Mouse (Mus musculus): ENCODE measurements around the gene Gdf5. TPM values are rescaled to one million over a fixed set of nuclear protein-coding genes. Genes with fewer than 3 reads are reported as not detected.
"Not testable (repeated sequence)": the region's sequence is repeated elsewhere in the genome, so short reads cannot be mapped to it uniquely, and the experiment has no call there.

Gdf5 gene
- polyA plus RNA-seq, 1 experiment, result not detected

DNA sequence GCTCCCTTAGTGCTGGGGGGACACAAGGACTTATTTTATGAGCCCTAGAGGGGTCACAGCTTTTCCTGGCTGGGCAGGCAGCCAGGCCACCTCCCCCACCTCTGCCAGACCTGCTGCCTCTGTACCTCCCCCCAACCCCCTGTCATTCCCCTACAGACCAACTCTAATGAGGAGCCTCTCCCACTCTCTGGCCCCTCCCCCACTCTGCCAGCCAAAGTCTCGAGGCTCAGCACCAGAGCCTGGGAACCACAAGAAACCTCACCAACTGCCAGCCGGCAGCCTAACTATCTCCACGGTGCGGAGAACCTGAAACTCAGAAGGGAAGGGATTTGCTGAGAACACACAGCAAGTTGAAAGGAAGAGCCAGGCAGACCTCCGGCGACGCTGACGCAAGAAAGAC is 1.7 kb downstream of the Gdf5 start:
- TF ChIP-seq GATA1 (IDR thresholded peaks at IDR 0.05; ENCODE audit: borderline replicate concordance, low read length) (no peak), FLI1 (IDR thresholded peaks at IDR 0.05; ENCODE audit: low read length) (no peak)
- H3K27me3 ChIP-seq (replicated peaks), result peaks cover 19% of the 10 kb centered on the region

DNA sequence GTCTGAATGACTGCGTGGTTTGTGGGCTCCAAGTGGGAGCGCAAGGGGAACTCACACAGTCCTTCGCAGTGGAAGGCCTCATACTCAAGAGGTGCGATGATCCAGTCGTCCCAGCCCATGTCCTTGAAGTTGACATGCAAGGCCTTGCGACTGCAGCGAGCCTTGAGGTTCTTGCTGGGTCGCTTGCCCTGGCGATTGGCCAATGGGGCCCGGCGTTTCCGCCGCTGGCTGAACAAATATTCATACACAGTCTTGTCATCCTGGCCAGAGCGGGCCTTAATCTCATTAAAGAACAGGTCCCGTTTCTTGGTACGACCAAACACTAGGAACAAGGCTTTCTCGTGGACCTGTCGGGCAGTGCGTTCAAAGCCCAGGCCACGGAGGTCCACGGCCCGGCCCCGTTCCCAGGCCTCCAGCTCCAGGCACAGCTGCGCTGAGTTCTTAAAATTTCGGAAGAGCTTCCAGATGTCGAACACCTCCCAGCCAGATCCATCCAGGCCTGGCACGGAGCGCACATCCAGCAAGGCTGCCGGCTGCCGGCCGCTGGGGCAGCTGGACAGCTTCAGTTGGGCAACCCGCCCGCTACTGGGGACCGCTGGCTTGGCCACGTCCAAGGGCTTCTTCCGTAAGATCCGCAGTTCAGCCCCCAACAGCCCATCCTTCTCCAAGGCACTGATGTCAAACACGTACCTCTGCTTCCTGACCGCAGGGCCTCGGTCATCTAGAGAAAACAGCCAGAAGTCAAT is 3.3 kb downstream of the Gdf5 start:
- no peaks in the 10 kb centered on the region for H3K36me3 ChIP-seq (replicated peaks; ENCODE audit: low read length)
- H3K4me3 ChIP-seq (replicated peaks), result no peak overlapping the region
- no peaks in the 10 kb centered on the region for H3K9me3 ChIP-seq
- TF ChIP-seq FLI1 (IDR thresholded peaks at IDR 0.05; ENCODE audit: low read length) (no peak), GATA1 (IDR thresholded peaks at IDR 0.05; ENCODE audit: borderline replicate concordance, low read length) (no peak)
- H3K4me1 ChIP-seq, result peaks cover 30% of the 10 kb centered on the region
- H3K27me3 ChIP-seq (replicated peaks), result peaks cover 19% of the 10 kb centered on the region

More for the DNA sequence above, 1.7 kb downstream of the Gdf5 start:
- Histone ChIP-seq H3K9me3 (no peaks in the 10 kb centered on the region), H3K4me3 (replicated peaks) (peak overlapping the region; percentile 19), H3K4me1 (peaks cover 41% of the 10 kb centered on the region), H3K36me3 (replicated peaks; ENCODE audit: low read length) (no peaks in the 10 kb centered on the region)

DNA sequence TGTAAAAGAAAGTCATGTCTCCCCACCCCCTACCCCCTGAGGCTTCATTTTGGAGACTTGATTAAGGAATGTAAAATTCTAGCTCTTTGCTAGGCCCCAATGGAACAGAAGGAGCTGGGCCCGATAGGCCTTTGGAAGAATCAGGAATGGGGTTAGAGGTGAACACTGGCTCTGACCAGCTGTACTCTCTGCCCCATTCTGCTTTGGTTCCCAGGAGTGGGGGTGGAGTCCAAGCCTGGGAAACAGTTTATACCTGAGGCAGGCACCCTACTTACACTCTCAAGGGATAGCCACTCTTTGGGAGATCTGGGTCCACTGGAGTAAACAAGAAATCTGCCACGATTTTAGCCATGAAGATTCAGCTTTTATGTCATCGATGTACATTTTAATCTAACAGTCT is 4.5 kb downstream of the Gdf5 start, which contains the start of gene Gm15557:
Gene Gm15557, plus strand, starts transcription at position 48 of the 400 bp plus-strand sequence.
- H3K4me3 ChIP-seq (replicated peaks), result no peak within 1 kb of the TSS
- H3K4me1 ChIP-seq, result peaks cover 18% of the 10 kb centered on the region
- no peaks in the 10 kb centered on the region for H3K36me3 ChIP-seq (replicated peaks; ENCODE audit: low read length)
- no peak for TF ChIP-seq FLI1 (IDR thresholded peaks at IDR 0.05; ENCODE audit: low read length)
- no peak for TF ChIP-seq GATA1 (IDR thresholded peaks at IDR 0.05; ENCODE audit: borderline replicate concordance, low read length)
- H3K9me3 ChIP-seq, result no peaks in the 10 kb centered on the region
- H3K27me3 ChIP-seq (replicated peaks), result peaks cover 19% of the 10 kb centered on the region

DNA sequence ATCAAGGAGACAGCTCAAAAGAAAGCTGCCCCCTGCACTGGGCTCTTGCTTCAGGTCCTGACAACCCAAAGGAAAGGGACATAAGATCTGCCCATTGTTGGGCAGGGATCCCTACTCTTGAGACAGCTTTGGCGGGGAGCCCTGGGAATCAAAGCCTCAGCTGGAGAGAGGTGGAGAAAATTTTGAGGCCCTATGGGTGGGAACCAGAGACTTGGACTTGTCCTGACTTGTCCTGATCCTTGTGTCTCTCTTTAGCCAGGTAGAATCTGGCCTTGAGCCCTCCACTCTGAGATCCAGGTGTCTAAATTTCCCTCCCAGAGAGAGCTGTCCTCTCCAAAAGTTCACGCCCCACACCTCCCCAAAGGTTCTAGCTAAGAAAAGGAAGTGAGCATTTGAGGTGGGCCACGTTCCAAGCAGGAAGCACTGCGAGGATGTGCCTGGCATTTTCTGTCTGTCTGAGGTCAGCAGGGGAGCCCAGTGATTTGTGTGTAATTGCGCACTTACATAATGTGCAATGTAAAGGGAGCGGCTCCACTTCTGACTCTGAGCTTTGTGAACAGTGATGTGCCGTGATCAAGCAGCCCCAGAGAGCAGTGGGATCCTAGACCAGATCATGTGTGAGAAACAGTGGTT is 5.2 kb downstream of the Gdf5 start:
- H3K4me1 ChIP-seq, result peaks cover 17% of the 10 kb centered on the region
- no peaks in the 10 kb centered on the region for H3K36me3 ChIP-seq (replicated peaks; ENCODE audit: low read length)
- no peak overlapping the region for H3K4me3 ChIP-seq (replicated peaks)
- peaks cover 18% of the 10 kb centered on the region for H3K27me3 ChIP-seq (replicated peaks)
- H3K9me3 ChIP-seq, result no peaks in the 10 kb centered on the region
- no peak for TF ChIP-seq GATA1 (IDR thresholded peaks at IDR 0.05; ENCODE audit: borderline replicate concordance, low read length)
- no peak for TF ChIP-seq FLI1 (IDR thresholded peaks at IDR 0.05; ENCODE audit: low read length)

DNA sequence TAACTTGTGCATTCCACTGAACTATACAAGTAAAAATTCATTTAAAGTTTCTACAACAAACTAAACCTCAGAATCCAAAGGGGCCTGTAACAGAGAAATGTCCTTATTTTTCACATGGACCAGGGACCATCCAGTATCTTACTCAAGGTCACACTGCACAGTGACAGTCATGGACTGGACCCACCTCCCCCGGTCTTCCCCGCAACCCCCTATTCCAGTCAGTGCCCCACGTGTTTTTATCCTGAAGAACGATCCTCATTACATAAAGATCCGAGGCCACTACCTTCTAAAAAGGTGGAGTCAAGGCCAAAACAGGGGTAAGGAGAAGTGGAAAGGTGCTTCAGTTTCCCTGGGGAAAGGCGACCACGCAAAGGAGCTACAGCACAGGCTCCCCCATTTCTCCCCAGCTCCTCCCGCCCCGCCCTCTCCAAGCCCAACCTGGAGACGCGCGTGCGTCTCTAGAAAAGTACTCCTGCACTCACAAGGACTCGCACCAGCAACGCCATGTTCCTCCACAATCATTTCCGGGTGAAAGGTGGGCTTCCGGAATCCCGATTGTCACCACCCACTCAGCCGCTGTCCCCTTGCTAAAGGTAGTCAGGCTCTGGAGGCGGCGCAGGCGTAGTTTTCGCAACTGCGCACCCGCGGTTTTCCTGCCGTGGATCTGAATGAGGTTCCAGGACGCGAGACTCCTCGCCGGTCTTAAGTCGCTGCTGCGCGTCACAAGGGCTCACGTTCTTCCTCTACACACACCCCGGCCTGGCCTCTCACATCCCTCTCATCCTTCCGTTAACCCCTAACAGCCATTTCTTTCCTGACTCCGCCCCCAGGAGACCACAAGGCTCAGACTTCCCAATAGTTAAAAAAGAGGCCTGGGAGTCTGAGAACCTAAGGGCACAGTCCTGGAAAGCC is 15.4 kb downstream of the Gdf5 start, which contains the start of gene Uqcc1:
Gene Uqcc1, minus strand, starts transcription at position 780 of the 912 bp plus-strand sequence.
- Histone ChIP-seq H3K4me3 (replicated peaks) (peak within 1 kb of the TSS; percentile 95), H3K4me1 (peaks cover 39% of the 10 kb centered on the region), H3K9me3 (no peaks in the 10 kb centered on the region), H3K27me3 (replicated peaks) (no peaks in the 10 kb centered on the region), H3K36me3 (replicated peaks; ENCODE audit: low read length) (peaks cover 3% of the 10 kb centered on the region)
- TF ChIP-seq FLI1 (IDR thresholded peaks at IDR 0.05; ENCODE audit: low read length) (no peak), GATA1 (IDR thresholded peaks at IDR 0.05; ENCODE audit: borderline replicate concordance, low read length) (no peak)

DNA sequence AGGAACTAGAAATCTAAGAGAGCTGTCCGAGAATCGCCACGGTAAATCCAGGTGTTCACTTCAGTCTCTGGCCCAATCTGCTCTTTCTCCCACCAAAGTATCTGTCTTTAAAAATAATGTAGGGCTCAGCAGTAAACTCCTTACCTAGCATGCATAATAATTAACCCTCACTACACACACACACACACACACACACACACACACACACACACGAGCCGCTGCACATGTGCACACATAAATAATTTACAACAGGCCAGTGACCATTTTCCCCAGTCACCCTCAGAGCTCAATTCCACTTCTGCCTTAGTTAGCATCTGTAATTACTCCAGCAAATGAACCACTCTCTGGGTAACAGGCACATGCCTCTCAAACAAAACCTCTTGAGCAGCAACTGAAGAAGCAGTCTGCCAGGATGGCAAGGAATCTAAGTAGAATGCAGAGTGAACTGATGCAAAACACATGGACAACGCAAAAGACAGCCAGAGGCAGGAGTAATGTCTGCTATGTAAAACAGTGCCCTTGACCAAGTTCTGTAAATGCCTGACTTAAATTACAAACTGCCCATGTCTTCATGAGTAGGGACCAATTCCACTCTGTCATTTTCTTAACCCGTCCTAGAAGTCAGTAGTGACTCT is 16.3 kb downstream of the Gdf5 start:
- TF ChIP-seq FLI1 (IDR thresholded peaks at IDR 0.05; ENCODE audit: low read length) (no peak), GATA1 (IDR thresholded peaks at IDR 0.05; ENCODE audit: borderline replicate concordance, low read length) (no peak)
- Histone ChIP-seq H3K36me3 (replicated peaks; ENCODE audit: low read length) (peaks cover 12% of the 10 kb centered on the region), H3K9me3 (no peaks in the 10 kb centered on the region), H3K4me1 (peaks cover 42% of the 10 kb centered on the region), H3K27me3 (replicated peaks) (no peaks in the 10 kb centered on the region), H3K4me3 (replicated peaks) (peak overlapping the region; percentile 95)

DNA sequence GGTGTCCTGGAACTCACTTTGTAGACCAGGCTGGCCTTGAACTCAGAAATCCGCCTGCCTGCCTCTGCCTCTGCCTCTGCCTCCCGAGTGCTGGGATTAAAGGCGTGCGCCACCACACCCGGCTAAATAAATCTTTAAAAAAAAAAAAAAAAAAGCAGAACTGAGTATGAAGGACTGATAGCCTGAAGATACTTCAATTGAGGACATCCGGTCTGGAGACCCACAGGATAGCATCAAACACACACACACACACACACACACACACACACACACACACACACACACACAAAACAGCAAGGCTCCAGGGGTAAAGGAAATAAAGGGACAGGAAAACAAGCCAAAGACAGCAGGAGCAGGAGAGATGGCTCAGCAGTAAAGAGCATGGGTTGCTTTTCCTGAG is 20.0 kb downstream of the Gdf5 start:
- not testable (repeated sequence) for H3K9me3 ChIP-seq; H3K27me3 ChIP-seq (replicated peaks); H3K4me3 ChIP-seq (replicated peaks)
- peaks cover 37% of the 10 kb centered on the region for H3K4me1 ChIP-seq
- peaks cover 33% of the 10 kb centered on the region for H3K36me3 ChIP-seq (replicated peaks; ENCODE audit: low read length)

DNA sequence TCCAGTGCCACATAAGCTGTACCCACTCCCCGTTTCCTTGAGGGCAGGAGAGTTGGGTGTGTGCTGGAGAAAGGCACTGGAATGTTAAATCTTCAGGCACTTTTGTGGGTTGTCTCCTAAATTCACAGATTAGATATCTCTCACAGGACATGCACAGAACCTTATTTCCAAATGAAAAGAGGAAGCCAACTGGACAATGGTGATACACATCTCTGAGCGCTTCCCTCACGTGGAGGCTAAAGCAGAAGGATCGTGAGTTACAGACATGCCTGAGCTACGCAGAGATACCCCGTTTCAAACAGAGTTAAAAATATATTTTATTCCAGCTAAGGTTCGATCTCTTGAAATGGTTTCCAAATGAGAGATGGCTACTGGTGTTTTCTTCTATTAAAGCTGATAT is 22.0 kb downstream of the Gdf5 start:
- Histone ChIP-seq H3K27me3 (replicated peaks) (no peaks in the 10 kb centered on the region), H3K4me3 (replicated peaks) (no peak overlapping the region), H3K9me3 (no peaks in the 10 kb centered on the region), H3K36me3 (replicated peaks; ENCODE audit: low read length) (peaks cover 43% of the 10 kb centered on the region), H3K4me1 (peaks cover 27% of the 10 kb centered on the region)
- TF ChIP-seq GATA1 (IDR thresholded peaks at IDR 0.05; ENCODE audit: borderline replicate concordance, low read length), result no peak
- TF ChIP-seq FLI1 (IDR thresholded peaks at IDR 0.05; ENCODE audit: low read length), result no peak

DNA sequence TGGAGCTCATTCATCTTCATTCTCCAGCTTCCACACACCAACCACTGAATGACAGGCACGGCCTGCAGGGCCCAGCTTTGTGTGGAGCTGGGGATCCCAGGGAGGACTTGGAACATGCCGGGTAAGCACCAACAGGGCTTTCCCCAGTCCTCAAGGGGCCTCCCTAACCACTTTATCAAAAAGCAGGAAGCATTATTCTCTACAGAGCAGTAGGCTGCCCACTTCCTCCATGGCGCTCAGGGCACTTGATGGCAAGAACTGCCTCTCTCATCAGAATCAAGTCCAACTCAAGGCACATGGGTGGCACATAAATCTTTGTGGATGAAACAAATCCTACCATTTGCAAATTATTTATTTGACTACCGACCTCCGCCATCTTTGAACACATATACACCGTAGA is 30.5 kb downstream of the Gdf5 start:
- no peaks in the 10 kb centered on the region for H3K27me3 ChIP-seq (replicated peaks)
- no peaks in the 10 kb centered on the region for H3K9me3 ChIP-seq
- TF ChIP-seq GATA1 (IDR thresholded peaks at IDR 0.05; ENCODE audit: borderline replicate concordance, low read length) (no peak), FLI1 (IDR thresholded peaks at IDR 0.05; ENCODE audit: low read length) (no peak)
- peaks cover 75% of the 10 kb centered on the region for H3K36me3 ChIP-seq (replicated peaks; ENCODE audit: low read length)
- H3K4me3 ChIP-seq (replicated peaks), result no peak overlapping the region
- H3K4me1 ChIP-seq, result peaks cover 38% of the 10 kb centered on the region

Measured in megakaryocyte, embryonic 14.5 days (primary cell).